Comparison of ENCODE assay signal across 8 mouse cellular contexts in genomic region chr14:24486773-24487227, GRCm38 (mm10). TPM values are rescaled to one million over a fixed set of nuclear protein-coding genes. Genes with fewer than 3 reads are reported as not detected.
DNase-seq lines count a peak whose midpoint lies in the region; ATAC-seq lines count a peak whose summit lies in the region.

Polr3a (minus strand) TSS chr14:24487058.
Rps24 (plus strand) TSS chr14:24487125.

- peak within 1 kb of the TSS; percentile 71 for H3K27ac ChIP-seq in hindbrain, embryonic 13.5 days

- WGBS in hindbrain, embryonic 13.5 days, result under 1% methylated on average over 30 of the region's 30 CpGs

- H3K4me3 ChIP-seq in hindbrain, embryonic 13.5 days, result peak within 1 kb of the TSS; percentile 80

- peaks cover 20% of the 10 kb centered on the region for H3K4me1 ChIP-seq in hindbrain, embryonic 13.5 days (replicated peaks)

- no peaks in the 10 kb centered on the region for H3K27me3 ChIP-seq in hindbrain, embryonic 13.5 days

- H3K9ac ChIP-seq in hindbrain, embryonic 13.5 days, result peak within 1 kb of the TSS; percentile 88

- peak; percentile 91 for DNase-seq in NIH3T3 (ENCODE audit: low read depth)
- peak; percentile 95 for DNase-seq in cerebellum, postnatal 10 days
- DNase-seq in frontal cortex, postnatal 10 days (ENCODE audit: low spot score in 2 of 2), result peak; percentile 87 to 88
- peak; percentile 83 to 90 for DNase-seq in layer of hippocampus, postnatal 25 days (ENCODE audit: extremely low spot score in 1 of 2, low spot score in 1 of 2)
- peak; percentile 92 for DNase-seq in lung, postnatal 25 days (ENCODE audit: low spot score)
- DNase-seq in retina, embryonic 14.5 days (ENCODE audit: low spot score), result peak; percentile 95
- peak; percentile 90 for DNase-seq in thymus, postnatal 4 days

- no peaks in the 10 kb centered on the region for H3K9me3 ChIP-seq in hindbrain, embryonic 13.5 days

- H3K4me2 ChIP-seq in hindbrain, embryonic 13.5 days, result peak within 1 kb of the TSS; percentile 78

- ATAC-seq in hindbrain, embryonic 13.5 days (ENCODE audit: low FRiP score), result peak; percentile 61

- peaks cover 27% of the 10 kb centered on the region for H3K36me3 ChIP-seq in hindbrain, embryonic 13.5 days

RNA-seq across cellular contexts. Expression of gene Polr3a, which starts in this region (rescaled TPM):
- 20.7 and 22.6 TPM in 2 replicates for polyA plus RNA-seq in hindbrain, embryonic 13.5 days (2015; fragmentation: Nextera tagmentation; extraction: Ambion mirVana)
- 10 to 100 TPM; 32.8 to 39.6 TPM for total RNA-seq in layer of hippocampus, postnatal 25 days (2021)

RNA-seq across cellular contexts. Expression of gene Rps24, which starts in this region (rescaled TPM):
- polyA plus RNA-seq in hindbrain, embryonic 13.5 days (2015; fragmentation: Nextera tagmentation; extraction: Ambion mirVana), result 660 and 675 TPM in 2 replicates
- total RNA-seq in layer of hippocampus, postnatal 25 days (2021), result 100 to 1,000 TPM; 675 to 721 TPM

Comparison
In these comparisons a context has a peak if more than half of its experiments do, and no peak if none do; other contexts are left out.
1. Peak in every context shown above with its lines: DNase-seq, ATAC-seq, H3K4me3 ChIP-seq and H3K27ac ChIP-seq.